Mouse (Mus musculus) layer of hippocampus, adult 18-20 months (tissue): Measurements from ENCODE around the gene Mrpl43. TPM values are rescaled to one million over a fixed set of nuclear protein-coding genes. Genes with fewer than 3 reads are reported as not detected.

Source experiments
- DNase-seq, 2 experiments: peaks; one replicate each; pipeline ENCODE4 v3.0.0; 2022; ENCODE audit warnings: low spot score in 2 of 2
- total RNA-seq, 2 experiments: library from RNA; stranded (reverse); gene quantifications; 2 replicates each; pipeline ENCODE4 v1.2.3; 2021

The Mrpl43 gene
- total RNA-seq, 2 experiments from 2014 or later: 40.6 to 42.2 TPM

DNA sequence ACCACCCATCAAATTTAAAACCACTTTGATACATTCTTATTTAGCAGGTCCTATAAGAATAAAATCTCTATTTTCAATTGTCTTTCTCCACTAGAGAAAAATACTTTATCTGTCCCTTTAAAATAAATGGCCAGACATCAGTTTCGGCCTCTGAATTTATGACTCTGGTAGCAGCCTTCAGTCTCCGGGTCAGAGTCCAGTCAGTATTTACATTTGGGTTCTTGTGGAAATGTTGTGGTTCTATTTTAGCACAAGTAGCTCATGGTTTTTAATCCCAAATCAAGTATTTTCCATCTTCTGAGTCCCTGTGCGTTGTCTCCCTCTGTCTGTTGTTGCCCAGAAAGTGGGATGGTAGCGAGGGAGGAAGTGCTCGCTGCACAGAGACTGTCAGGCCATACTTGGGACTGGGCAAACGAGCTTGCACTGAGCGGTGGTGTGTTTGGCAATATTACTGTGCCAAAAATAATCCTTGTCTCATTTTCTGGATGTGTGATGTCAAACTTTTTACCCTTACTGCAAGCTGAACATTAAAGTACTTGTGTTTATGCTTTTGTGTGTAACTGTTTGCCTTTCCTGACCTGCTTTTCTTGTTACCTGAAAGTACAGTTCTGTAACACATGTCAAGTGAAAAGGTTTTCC, 23.6 kb downstream of the Mrpl43 start:
- DNase-seq: no peak

DNA sequence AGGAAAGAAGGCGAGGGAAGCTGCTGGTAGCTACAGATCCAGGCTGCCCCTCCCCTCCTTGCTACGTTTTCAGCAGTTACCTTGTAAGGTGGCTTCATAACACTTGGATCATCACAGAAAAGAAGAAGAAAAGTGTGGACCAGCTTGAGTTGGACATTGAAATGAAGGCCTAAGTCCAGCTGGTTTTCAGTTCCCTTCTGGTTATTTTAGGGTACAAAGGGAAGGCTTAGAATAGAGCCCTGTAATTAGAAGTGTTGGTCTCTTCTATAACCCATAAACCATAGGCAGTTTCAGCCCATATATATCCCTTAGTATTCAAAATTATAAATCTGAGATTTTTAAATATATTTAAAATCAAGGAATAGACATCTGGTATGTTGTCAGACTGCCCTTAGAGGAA, 25.5 kb downstream of the Mrpl43 start:
- DNase-seq: no peak

DNA sequence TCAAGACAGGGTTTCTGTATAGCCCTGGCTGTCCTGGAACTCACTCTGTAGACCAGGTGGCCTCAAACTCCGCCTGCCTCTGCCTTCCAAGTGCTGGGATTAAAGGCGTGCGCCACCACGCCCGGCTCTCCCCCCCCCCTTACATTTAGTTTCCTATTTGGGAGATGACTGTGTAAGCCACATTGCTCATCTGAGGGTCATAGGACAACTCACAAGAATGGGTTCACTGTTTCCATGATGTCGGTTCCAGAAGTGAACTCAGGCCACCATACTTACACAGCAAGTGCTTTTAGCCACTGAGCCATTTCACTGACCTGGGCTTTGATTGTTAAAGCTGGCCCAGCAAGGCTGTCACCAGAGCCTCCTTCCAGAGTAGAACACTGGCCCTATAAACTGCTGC, 29.1 kb downstream of the Mrpl43 start:
- no peak for DNase-seq

DNA sequence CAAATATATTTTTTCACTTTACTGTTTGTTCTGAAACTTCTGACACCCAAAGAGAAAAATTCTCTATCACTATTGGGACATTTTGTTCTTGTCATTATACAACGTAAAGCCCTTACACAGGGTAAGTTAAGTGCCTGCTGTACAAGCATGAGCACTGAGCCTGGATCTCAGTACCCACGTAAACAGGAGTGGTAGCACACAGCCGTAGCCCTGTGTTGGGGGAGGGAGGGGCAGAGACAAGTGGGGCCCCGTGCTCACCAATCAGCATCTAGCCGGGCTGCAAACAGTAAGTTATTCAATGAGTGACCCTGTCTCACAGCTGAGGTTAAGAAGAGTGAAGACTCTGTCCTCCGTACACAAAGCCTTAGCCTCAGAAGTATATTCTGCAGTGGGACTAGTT, 29.6 kb downstream of the Mrpl43 start:
- DNase-seq: no peak

DNA sequence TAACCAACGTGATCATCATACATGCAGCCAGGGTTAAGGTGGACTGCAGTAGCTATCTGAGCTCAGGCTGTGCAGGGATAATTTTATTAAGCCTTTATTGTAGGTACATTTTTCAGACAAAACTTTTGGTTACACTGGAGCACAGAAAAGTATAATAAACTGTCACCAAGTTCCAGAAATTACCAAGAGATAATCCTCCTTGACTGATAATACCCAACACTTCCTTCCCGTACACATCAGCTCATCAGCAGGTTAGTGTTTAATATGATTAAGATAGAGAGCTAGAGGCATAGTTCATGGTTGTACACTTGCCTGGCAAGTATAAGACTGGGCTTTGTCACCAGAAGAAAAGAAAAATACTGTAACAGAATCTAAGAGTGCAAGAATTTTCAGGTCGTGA, 37.9 kb downstream of the Mrpl43 start:
- no peak for DNase-seq

DNA sequence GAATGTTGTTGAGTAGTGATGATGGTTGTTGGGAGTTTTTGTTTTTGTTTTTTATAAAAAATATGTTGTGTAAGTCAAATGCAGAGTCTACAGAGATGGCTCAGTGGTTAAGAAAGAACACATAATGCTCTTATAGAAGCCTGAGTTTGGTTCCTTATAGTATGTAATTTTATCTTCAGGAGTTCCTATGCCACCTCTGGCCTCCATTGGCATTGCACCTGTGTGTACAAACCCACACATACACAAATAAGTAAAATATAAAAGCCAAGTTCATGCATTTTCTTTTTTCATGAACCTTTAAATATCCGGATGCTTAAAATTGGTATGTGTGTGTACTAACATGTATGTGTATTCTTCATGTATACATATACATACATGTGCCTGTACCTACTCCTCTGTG, 40.3 kb downstream of the Mrpl43 start:
- no peak for DNase-seq

DNA sequence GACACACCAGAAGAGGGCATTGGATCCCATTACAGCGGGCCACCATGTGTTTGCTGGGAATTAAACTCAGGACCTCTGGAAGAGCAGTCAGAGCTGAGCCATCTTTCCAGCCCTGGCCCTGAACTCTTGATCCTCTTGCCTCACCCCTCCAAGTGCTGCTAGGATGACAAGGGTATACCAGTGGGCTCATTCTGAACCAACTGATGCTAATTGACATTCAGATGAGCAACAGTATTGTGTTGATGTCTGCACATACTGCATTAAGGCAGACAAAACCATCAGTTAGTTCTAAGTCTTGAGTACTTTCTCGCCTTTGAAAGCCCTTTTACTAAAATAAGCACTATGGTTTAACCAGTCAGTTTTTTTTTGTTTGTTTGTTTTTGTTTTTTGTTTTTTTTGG, 46.6 kb downstream of the Mrpl43 start:
- DNase-seq: no peak

Other genes starting within 250 kb of the Mrpl43 start
- 10 to 100 TPM; 40.1 to 41.9 TPM for gene Slf2, start 75.3 kb downstream of the Mrpl43 start, total RNA-seq
- gene Sema4g, start 17.3 kb downstream of the Mrpl43 start, total RNA-seq: 10 to 100 TPM; 19.1 to 20.8 TPM
- 10 to 100 TPM; 15.6 to 16.5 TPM for gene Twnk, start 779 bp downstream of the Mrpl43 start, total RNA-seq
- 10 to 100 TPM; 32.0 to 35.6 TPM for gene Lzts2, start 8.0 kb upstream of the Mrpl43 start, total RNA-seq
- gene Pdzd7, start 39.3 kb upstream of the Mrpl43 start, total RNA-seq: 1 to 10 TPM; 1.8 to 2.6 TPM
- 100 to 1,000 TPM in 1 of 2 experiments, 10 to 100 TPM in 1; 89.4 to 103 TPM for gene Sfxn3, start 41.1 kb upstream of the Mrpl43 start, total RNA-seq
- 1 to 10 TPM; 1.3 to 2.4 TPM for gene Kazald1, start 68.8 kb upstream of the Mrpl43 start, total RNA-seq
- gene Tlx1, start 144.2 kb upstream of the Mrpl43 start, total RNA-seq: not detected
- not detected for gene Lbx1, start 229.4 kb upstream of the Mrpl43 start, total RNA-seq